Mouse (Mus musculus): Measurements from ENCODE around the gene Selenow. TPM values are rescaled to one million over a fixed set of nuclear protein-coding genes. Genes with fewer than 3 reads are reported as not detected.

The Selenow gene
- total RNA-seq, 2 experiments from 2014 or later: 169 to 178 TPM

DNA sequence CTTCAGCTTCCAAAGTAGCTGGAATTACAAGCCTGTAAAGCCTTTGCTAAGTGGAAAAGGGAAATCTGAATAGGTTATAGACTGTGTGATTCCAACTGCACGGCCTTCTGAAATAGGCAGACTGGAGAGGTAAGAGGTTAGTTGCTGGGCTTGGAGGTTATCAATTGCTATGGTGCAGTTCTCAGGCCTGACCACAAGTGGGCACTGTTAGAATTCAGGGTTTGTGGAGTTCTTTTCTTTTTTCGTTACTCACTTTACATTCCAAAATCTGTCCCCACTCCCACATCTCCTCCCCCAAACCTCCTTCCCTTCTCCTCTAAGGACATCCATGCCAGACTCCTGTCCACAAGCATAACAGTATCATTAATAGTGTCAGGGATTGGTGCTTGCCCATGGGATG lies 8.0 kb downstream of the Selenow start:
- intact Hi-C loops (cut with DNase I): no loop called here
- DNase-seq: peak; percentile 34 to 57

- intact Hi-C loops (cut with DNase I): no loop called here
- DNase-seq: peak; percentile 64 to 75
Measured at GRCm38 (mm10) chr7:15912183-15912582, 10.0 kb downstream of the Selenow start.

GRCm38 (mm10) chr7:15910521-15910920 lies 11.7 kb downstream of the Selenow start:
- intact Hi-C loops (cut with DNase I): no loop called here
- DNase-seq: no peak

GRCm38 (mm10) chr7:15907971-15908590 lies 14.1 kb downstream of the Selenow start:
- intact Hi-C loops (cut with DNase I): no loop called here

GRCm38 (mm10) chr7:15906602-15907001 lies 15.6 kb downstream of the Selenow start:
- no peak for DNase-seq
- intact Hi-C loops (cut with DNase I): no loop called here

More at GRCm38 (mm10) chr7:15907971-15908590, 14.1 kb downstream of the Selenow start:
- no peak for DNase-seq

GRCm38 (mm10) chr7:15905861-15906260 lies 16.3 kb downstream of the Selenow start:
- DNase-seq: no peak
- intact Hi-C loops (cut with DNase I): no loop called here

DNA sequence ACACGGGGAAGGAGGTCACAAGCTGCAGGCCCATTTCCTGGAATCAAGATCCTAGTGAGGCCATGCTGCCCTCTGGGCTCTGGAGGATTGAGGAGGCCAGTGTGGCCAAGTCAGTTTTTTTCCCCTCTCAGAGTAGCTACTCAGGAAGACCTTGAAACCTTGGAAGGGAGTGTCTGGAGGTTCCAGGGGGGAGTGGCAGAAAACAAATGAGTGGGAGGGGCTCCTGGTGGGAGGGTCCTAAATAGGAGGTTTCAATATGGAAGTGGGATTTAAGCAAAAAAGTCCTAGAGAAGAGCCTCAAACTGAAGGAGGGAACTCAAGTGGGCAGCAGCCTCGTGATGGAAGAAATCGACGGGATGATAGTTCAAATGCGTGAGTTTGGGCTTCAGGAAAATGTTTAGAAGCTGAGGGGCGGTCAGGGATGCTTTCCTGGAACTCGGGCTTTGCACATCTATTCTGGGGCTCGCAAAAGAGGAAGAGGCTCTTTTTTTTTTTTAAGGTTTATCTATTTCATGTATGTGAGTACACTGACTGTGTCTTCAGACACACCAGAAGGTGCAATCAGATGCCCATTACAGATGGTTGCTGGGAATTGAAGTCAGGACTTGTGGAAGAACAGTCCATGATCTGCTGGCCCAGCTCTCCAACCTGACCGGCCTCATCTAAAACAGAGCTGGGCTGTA lies 20.7 kb downstream of the Selenow start:
- intact Hi-C loops (cut with DNase I): no loop called here
- no peak for DNase-seq

- intact Hi-C loops (cut with DNase I): no loop called here
- no peak for DNase-seq
Measured at GRCm38 (mm10) chr7:15894251-15894650, 28.0 kb downstream of the Selenow start.

DNA sequence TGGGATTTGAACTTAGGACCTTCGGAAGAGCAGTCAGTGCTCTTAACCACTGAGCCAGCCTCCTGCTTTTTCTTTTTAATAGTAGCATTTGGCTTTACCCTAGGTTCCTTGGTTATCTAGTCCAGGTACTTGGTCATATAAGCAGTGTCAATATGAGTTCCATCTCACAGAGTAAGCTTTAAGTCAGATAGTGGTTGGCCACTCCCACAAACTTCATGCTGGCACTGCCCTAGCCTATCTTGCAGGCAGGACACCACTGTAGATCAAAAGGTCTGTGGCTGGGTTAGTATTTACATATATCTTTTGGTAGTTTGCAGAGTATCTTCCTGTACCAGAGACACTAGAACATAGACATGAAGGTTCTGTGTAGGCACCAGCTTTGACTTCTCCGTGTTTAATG lies 38.1 kb downstream of the Selenow start:
- no peak for DNase-seq
- intact Hi-C loops (cut with DNase I): no loop called here

GRCm38 (mm10) chr7:15882317-15882716 lies 39.9 kb downstream of the Selenow start, which contains the start of gene Crxos:
Gene Crxos, plus strand, starts transcription at chr7:15882617.
- no peak for DNase-seq
- intact Hi-C loops (cut with DNase I): no loop called here

GRCm38 (mm10) chr7:15881831-15882230 lies 40.4 kb downstream of the Selenow start:
- DNase-seq: no peak
- intact Hi-C loops (cut with DNase I): no loop called here

DNA sequence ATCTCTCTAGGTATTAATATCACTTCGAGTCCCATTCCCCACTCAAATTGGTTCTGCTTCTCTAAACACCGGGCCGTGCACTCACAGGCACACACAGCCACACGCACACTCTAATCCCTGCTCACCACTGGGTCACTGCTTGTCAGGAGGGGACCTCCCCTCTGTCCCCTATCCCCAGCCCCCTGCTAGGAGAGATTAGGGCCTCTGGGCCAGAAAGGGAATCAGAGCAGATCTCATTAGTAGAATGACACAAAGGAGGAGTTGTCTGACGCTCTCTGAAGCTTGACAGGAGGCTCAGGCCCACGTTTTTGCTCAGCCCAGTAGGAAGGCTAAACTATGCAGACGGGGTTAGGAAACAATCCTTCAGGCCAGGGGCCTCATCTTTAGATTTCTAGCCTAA lies 40.8 kb downstream of the Selenow start:
- intact Hi-C loops (cut with DNase I): no loop called here

GRCm38 (mm10) chr7:15879756-15880155 lies 42.4 kb downstream of the Selenow start, which contains the start of gene Crx:
Gene Crx, minus strand, starts transcription at chr7:15879968.
- intact Hi-C loops (cut with DNase I): no loop called here
- DNase-seq: no peak

More for the DNA sequence above, 40.8 kb downstream of the Selenow start:
- no peak for DNase-seq

Other genes with a start within 250 kb of the Selenow start
- gene Obox5, start 172.3 kb downstream of the Selenow start, total RNA-seq (2021): not detected
- gene Obox6, start 82.7 kb downstream of the Selenow start, total RNA-seq (2021): not detected
- not detected for gene Crx, start 42.4 kb downstream of the Selenow start, total RNA-seq (2021)
- gene Crxos, start 39.8 kb downstream of the Selenow start, total RNA-seq (2021): not detected
- gene Nop53, start 23.7 kb upstream of the Selenow start, total RNA-seq (2021): 100 to 1,000 TPM; 137 to 141 TPM
- 100 to 1,000 TPM in 1 of 2 experiments, 10 to 100 TPM in 1; 93.1 to 131 TPM for gene Ehd2, start 45.2 kb upstream of the Selenow start, total RNA-seq (2021)
- gene Bicra, start 125.5 kb upstream of the Selenow start, total RNA-seq (2021): 1 to 10 TPM; 8.1 to 8.2 TPM
- not detected for gene Zfp541, start 139.4 kb upstream of the Selenow start, total RNA-seq (2021)
- 10 to 100 TPM; 81.3 to 84.7 TPM for gene Napa, start 176.1 kb upstream of the Selenow start, total RNA-seq (2021)
- gene Kptn, start 197.5 kb upstream of the Selenow start, total RNA-seq (2021): 10 to 100 TPM; 23.0 to 23.1 TPM
- gene Slc8a2, start 207.4 kb upstream of the Selenow start, total RNA-seq (2021): 1 to 10 TPM in 1 of 2 experiments, under 1 TPM in 1; 0.67 to 1.1 TPM

Measured in heart, postnatal 36 days (tissue).